Mouse (Mus musculus): ENCODE results near the gene Chp2.

Chp2 gene

DNA sequence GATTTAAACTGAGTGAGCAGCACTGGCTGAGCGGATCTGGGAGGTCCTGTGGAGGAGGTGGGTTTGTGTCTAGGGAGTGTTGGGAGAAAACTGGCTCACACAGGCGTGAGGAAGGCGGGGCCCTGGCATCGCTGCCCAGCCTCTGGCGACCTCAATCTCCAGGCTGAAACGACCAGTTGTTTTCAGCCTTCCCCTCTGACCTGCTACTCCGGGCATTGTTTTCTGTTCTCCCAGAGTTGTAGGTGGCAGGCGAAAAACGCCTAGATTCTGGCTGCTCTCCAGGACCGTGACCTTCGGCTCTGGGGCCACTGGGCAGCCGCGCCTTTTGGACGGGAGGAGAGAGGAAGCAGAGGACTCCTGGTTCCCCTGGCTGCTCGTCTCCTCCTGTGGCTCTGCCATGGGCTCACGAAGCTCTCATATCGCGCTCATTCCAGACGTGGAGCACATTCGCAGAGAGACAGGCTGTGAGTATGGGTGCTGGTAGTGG, at the start of gene Chp2:
Chp2 (plus strand) TSS at position 182 of the 487 bp plus-strand sequence.
- DNase-seq (ENCODE audit: low read depth, low spot score), result no peak

DNA sequence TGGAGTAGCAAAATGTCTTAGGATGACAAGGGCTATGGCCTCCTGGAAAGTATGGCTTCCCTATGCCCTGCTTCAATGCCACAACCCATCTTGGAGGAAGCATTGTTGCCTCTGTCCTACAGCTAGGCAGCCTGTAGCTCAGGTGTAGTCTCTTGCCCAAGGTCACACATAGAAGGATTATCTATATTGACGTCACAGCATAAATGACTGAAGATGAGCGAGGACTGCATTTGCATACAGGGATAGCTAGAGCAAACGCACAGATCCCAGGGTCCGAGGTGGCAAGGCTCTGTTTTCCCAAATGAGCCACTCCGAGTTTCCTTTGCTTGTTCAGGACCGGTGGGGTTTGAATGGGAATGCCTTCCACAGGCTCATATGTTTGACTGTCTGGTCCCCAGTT, 48.6 kb upstream of the Chp2 start:
- DNase-seq (ENCODE audit: low read depth, low spot score), result no peak

GRCm38 (mm10) chr7:122171613-122172012, 47.7 kb upstream of the Chp2 start:
- DNase-seq (ENCODE audit: low read depth, low spot score), result no peak

- DNase-seq (ENCODE audit: low read depth, low spot score), result no peak
Measured at GRCm38 (mm10) chr7:122180720-122181119, 38.6 kb upstream of the Chp2 start.

DNA sequence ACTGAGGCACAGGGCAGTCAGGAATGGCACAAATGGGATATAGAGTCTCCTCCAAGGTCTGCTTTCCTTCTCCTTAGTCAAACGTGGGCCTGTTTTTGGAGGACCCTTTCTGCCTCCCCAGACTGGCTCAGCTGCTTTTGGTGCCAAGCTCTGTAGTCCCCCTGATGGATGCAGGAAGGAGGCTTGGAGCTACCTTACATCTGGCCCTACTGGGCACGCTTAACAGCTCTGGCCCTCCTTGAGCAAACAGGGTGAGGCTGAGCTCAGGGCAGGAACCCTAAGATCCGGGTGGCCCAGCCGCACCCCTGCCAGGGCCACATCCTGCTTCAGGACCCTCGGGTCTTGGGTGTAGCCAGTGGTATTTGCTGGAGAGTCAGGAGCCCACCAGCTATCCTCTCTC, 34.7 kb upstream of the Chp2 start:
- no peak for DNase-seq (ENCODE audit: low read depth, low spot score)

GRCm38 (mm10) chr7:122186043-122186442, 33.3 kb upstream of the Chp2 start, which contains the start of gene Ern2:
Ern2 (minus strand) TSS chr7:122186207.
- DNase-seq (ENCODE audit: low read depth, low spot score), result no peak

GRCm38 (mm10) chr7:122189484-122189883, 29.8 kb upstream of the Chp2 start:
- DNase-seq (ENCODE audit: low read depth, low spot score), result no peak

GRCm38 (mm10) chr7:122191097-122191496, 28.2 kb upstream of the Chp2 start:
- DNase-seq (ENCODE audit: low read depth, low spot score), result no peak

GRCm38 (mm10) chr7:122193919-122194318, 25.4 kb upstream of the Chp2 start:
- DNase-seq (ENCODE audit: low read depth, low spot score), result no peak

GRCm38 (mm10) chr7:122196771-122197170, 22.5 kb upstream of the Chp2 start:
- no peak for DNase-seq (ENCODE audit: low read depth, low spot score)

GRCm38 (mm10) chr7:122197306-122197705, 22.0 kb upstream of the Chp2 start:
- peak; percentile 32 for DNase-seq (ENCODE audit: low read depth, low spot score)

DNA sequence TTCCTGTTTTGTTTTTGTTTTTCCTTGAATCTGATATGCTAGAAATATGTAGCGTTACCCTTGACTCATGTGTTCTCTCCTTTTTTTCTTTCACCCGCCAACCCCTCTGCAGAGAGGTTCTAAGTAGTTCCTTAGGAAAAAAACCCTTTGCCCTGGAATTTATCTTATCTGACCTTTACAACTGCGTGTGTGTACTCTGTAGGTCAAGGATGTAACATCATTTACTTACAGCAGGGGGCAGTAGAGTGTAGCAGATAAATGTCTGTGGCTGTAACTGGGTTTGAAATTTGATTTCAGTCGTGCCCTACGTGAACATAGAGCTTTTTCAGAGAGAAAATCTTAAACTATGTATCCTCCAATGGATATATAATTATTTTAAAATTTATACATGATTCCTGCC, 20.0 kb upstream of the Chp2 start:
- DNase-seq (ENCODE audit: low read depth, low spot score), result no peak

GRCm38 (mm10) chr7:122203936-122204335, 15.4 kb upstream of the Chp2 start:
- no peak for DNase-seq (ENCODE audit: low read depth, low spot score)

DNA sequence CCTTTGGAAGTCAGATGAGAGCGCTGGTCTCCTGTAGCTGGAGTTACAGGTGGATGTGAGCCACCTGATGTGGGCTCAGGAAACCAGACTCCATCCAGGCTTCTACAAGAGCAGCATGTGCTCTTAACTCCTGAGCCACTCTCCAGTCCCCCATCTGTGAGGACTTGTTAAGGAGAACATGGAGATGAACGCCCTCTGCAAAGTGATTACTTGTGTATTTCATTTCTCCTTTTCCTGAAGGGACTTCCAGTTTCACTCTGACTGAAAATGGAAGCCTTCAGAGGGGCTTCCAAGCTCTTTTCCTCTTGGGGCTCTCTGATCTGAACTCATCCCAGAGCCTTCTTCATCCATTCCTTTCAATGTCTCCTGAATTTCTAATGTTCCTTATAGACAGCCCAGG, 13.2 kb upstream of the Chp2 start:
- DNase-seq (ENCODE audit: low read depth, low spot score), result no peak

DNA sequence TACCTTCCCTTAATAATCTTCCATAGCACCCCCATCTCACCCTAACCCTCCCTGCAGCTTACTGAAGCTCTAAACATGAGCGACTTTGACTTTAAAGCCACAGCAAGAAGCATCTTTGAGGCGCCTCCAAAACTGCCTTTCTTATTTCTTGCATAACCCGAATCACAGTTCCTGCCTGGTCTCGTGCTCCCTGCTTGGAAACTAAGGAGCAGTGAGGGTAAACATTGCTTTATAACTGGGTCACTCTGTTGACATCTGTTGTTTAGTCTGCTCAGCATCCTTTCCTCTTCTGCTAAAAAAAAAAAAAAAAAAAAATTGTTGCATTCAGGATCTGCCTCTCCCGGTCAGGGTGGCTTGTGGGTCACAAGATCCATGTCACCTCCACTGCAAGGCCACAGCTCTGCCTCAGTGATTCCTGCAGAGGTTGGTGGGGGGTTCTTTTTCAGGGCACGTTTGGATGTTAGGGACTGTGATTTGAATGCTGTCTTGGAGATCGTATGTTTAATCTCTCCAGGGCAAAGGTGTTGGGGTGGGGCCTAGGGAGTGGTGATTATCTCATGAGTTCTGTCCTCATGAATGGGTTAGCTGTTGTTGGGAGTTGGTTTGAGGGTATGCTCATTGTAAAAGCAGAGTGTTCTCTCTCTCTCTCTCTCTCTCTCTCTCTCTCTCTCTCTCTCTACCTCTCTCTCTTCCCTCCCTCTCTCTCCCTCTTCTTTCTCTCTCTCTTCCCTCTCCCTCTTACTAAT, 10.8 kb upstream of the Chp2 start:
- DNase-seq (ENCODE audit: low read depth, low spot score), result no peak

DNA sequence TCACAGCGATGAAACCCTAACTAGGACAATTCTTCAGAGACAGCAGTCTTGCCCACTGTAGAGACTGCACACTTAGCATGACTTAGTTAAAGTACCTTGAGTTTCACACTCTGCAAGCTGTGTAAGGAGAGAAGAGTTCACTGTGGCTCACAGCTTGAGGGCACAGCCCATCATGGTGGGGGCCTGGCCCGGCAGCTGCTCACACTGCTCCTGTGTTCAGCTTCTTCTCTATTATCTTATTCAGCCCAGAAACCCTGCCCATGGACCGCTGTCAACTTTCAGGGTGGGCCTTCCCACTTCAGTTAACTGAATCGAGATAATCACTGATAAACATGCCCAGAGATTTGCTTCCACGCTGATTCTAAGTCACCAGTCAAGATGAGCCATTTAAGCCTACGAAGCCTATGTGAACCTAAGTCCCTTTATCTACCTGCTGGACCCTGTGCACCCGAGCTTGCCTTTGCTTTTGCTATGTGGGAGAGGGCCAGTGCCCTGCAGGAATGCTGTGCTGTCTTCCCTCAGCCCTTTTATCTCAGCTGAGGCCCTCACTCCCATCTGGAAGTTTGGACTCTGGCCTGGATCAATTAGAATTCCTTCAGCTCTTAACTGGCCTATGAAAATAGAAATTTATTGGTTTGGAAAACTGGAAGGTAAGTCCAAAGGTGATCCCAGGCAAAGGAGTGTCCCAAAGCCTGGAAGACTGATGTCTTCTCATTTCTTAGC, 6.9 kb downstream of the Chp2 start:
- no peak for DNase-seq (ENCODE audit: low read depth, low spot score)

DNA sequence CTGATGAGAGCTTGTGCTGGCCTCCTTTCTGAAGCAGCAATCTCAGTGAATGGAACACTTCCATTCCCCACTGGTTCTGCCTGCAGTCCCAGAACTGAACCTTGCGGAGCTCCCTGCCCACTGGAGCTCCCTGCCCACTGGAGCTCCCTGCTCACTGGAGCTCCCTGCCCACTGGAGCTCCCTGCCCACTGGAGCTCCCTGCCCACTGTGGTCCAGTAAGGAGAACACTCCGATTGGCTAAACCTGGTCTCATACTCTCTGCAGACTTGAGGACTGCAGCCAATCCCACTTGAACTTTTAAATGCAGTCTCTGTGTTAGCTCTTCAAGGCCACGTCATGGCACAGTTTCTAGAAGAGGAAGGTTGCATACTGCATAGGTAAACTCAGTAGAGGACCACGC, 7.4 kb downstream of the Chp2 start:
- DNase-seq (ENCODE audit: low read depth, low spot score), result no peak

DNA sequence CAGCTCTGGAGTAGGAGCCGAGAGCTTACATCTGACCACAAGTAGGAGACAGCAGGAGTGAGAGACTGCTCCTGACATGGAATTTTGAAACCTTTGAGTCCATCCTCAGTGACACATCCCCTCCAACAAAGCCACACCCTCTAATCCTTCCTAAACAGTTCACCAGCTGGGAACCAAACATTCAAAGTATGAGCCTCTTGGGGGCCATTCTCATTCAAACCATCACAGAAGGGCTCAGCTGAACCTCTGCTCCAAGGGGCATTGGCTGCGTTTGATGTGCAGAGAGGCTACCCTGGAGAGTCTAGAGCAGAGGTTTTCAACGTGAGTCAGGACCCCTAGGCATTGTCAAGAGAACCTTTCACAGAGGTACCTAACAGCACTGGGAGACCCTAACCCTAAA, 10.0 kb downstream of the Chp2 start:
- no peak for DNase-seq (ENCODE audit: low read depth, low spot score)

DNA sequence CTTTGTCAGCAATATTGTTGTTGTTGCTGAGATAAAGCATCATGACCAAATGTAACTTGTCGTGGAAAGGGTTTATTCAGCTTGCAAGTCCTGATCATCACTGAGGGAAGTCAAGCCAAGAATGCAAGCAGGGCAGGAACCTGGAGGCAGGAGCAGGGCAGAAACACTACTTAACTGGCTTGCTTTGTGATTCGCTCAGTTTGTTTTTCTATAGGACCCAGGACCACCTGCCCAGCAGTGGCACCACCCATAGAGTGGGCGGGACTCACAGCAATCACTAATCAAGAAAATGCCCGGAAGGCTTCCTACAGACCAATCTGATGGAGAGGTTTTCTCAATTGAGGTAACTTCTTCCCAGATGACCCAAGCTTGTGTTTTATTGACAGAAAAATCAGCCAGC, 10.6 kb downstream of the Chp2 start:
- DNase-seq (ENCODE audit: low read depth, low spot score), result no peak

DNA sequence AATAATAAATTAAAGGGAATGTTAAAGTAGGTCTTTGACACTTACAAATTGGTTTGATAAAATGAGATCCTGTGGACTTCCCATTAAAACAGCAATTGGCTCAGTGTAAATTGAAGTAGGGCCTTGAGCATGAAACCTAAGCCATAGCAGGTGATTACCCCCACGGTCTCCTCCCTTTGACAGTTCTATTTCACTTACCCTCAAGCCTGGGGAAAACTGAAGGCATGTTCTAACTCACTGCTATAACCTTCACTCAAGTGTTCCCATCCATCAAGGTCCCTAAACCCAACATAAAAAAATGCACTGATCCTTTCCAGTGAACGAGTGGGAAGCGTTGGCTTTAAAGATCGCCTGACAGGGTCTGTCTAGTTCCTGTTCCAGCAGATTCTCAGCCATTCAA, 11.6 kb downstream of the Chp2 start:
- no peak for DNase-seq (ENCODE audit: low read depth, low spot score)

- DNase-seq (ENCODE audit: low read depth, low spot score), result no peak
Measured at GRCm38 (mm10) chr7:122238939-122239338, 19.6 kb downstream of the Chp2 start.

GRCm38 (mm10) chr7:122240413-122241119, 21.3 kb downstream of the Chp2 start:
- no peak for DNase-seq (ENCODE audit: low read depth, low spot score)

All from telencephalon, adult 2 months (tissue).